Mouse (Mus musculus) CH12.LX (cell line): ENCODE measurements around the gene Erh. TPM values are rescaled to one million over a fixed set of nuclear protein-coding genes. Genes with fewer than 3 reads are reported as not detected.

Experiments
- DNase-seq: peaks from one replicate; pipeline ENCODE4 v3.0.0-alpha.2; 2013; ENCODE audit errors: extremely low read depth
- H3K27ac ChIP-seq: 2 replicates; pipeline ENCODE4 v1.5.1; 2012; ENCODE audit warnings: low read depth, mild to moderate bottlenecking, control low read depth, moderate library complexity; ENCODE audit not compliant: insufficient read depth
- H3K27me3 ChIP-seq: replicated peaks from 2 replicates; pipeline ENCODE3; 2012; ENCODE audit warnings: inconsistent platforms
- H3K36me3 ChIP-seq, 2 experiments: replicated peaks in 1 of 2; 2 replicates each; pipeline versions ENCODE3 to v1.6.1; 2012; ENCODE audit warnings: inconsistent platforms in 1 of 2, low read length in 1 of 2, mild to moderate bottlenecking in 1 of 2, mixed read lengths in 1 of 2, moderate library complexity in 1 of 2; ENCODE audit not compliant: control insufficient read depth in 1 of 2, insufficient read depth in 1 of 2
- H3K4me1 ChIP-seq, 2 experiments: 2 replicates each; pipeline ENCODE4 v1.6.1; 2012; ENCODE audit warnings: inconsistent platforms in 1 of 2, moderate library complexity in 1 of 2; ENCODE audit not compliant: insufficient read depth in 2 of 2, control insufficient read depth in 1 of 2
- H3K4me2 ChIP-seq: 2 replicates; pipeline ENCODE4 v1.6.1; 2012; ENCODE audit warnings: low read depth, mild to moderate bottlenecking, control low read depth; ENCODE audit not compliant: poor library complexity, insufficient read depth, severe bottlenecking
- H3K4me3 ChIP-seq, 3 experiments: fragments of 150-350 bp in 1 of 3; sonication (generic) in 1 of 3; replicated peaks in 1 of 3; 2 replicates each; pipeline versions ENCODE3 to v1.5.1; 2011 to 2012; ENCODE audit warnings: low read depth in 2 of 3, low read length in 2 of 3, mild to moderate bottlenecking in 2 of 3, moderate library complexity in 2 of 3, control low read depth in 1 of 3, improper control_type of control experiment in 1 of 3, inconsistent platforms in 1 of 3, mixed read lengths in 1 of 3; ENCODE audit not compliant: poor library complexity in 1 of 3
- H3K79me2 ChIP-seq: replicated peaks from 2 replicates; pipeline ENCODE4 v1.6.1; 2012; ENCODE audit warnings: mild to moderate bottlenecking, moderate library complexity; ENCODE audit not compliant: control insufficient read depth, poor library complexity, insufficient read depth, severe bottlenecking; ENCODE audit errors: extremely low read depth
- H3K9ac ChIP-seq: 2 replicates; pipeline ENCODE4 v1.6.1; 2012; ENCODE audit warnings: low read depth, mild to moderate bottlenecking, control low read depth, moderate library complexity; ENCODE audit not compliant: insufficient read depth
- H3K9me3 ChIP-seq: replicated peaks from 2 replicates; pipeline ENCODE3; 2012; ENCODE audit warnings: low read length, inconsistent platforms, mixed read lengths
- CHD1 ChIP-seq: IDR thresholded peaks from 2 replicates; pipeline ENCODE4 v1.6.1; 2012; ENCODE audit warnings: low read depth, low read length, improper control_type of control experiment, inconsistent platforms
- CHD2 ChIP-seq: IDR thresholded peaks from 2 replicates; pipeline ENCODE4 v1.6.1; 2011; ENCODE audit warnings: low read length, improper control_type of control experiment
- E2F4 ChIP-seq: IDR thresholded peaks from 2 replicates; pipeline ENCODE4 v1.6.1; 2011; ENCODE audit warnings: low read depth, low read length, improper control_type of control experiment; ENCODE audit not compliant: insufficient replicate concordance
- ETS1 ChIP-seq: conservative IDR thresholded peaks from 2 replicates; pipeline ENCODE4 v1.6.1; 2012; ENCODE audit warnings: low read depth, mild to moderate bottlenecking, inconsistent platforms, low read length, improper control_type of control experiment, moderate library complexity
- KAT2A ChIP-seq: IDR thresholded peaks from 2 replicates; pipeline ENCODE4 v1.6.1; 2012; ENCODE audit warnings: low read length, improper control_type of control experiment, inconsistent platforms; ENCODE audit not compliant: insufficient replicate concordance
- MAX ChIP-seq: IDR thresholded peaks from 2 replicates; pipeline ENCODE4 v1.6.1; 2011; ENCODE audit warnings: low read length, improper control_type of control experiment
- MAZ ChIP-seq: IDR thresholded peaks from 2 replicates; pipeline ENCODE4 v1.6.1; 2012; ENCODE audit warnings: low read depth, mild to moderate bottlenecking, inconsistent platforms, low read length, improper control_type of control experiment, moderate library complexity
- MEF2A ChIP-seq: IDR thresholded peaks from 2 replicates; pipeline ENCODE4 v1.6.1; 2014; ENCODE audit warnings: low read depth, mild to moderate bottlenecking, inconsistent platforms, low read length, improper control_type of control experiment, borderline replicate concordance
- MXI1 ChIP-seq: IDR thresholded peaks from 2 replicates; pipeline ENCODE4 v1.6.1; 2011; ENCODE audit warnings: mild to moderate bottlenecking, low read depth, low read length, improper control_type of control experiment
- MYC ChIP-seq: IDR thresholded peaks from 2 replicates; pipeline ENCODE4 v1.6.1; 2011; ENCODE audit warnings: low read depth, mild to moderate bottlenecking, improper control_type of control experiment, low read length
- NRF1 ChIP-seq: IDR thresholded peaks from 2 replicates; pipeline ENCODE4 v1.6.1; 2014; ENCODE audit warnings: low read depth, mild to moderate bottlenecking, inconsistent platforms, low read length, improper control_type of control experiment, moderate library complexity
- PAX5 ChIP-seq: IDR thresholded peaks from 2 replicates; pipeline ENCODE4 v1.6.1; 2012; ENCODE audit warnings: low read length, inconsistent platforms, mixed read lengths
- POLR2A ChIP-seq: IDR thresholded peaks from 2 replicates; pipeline ENCODE4 v1.6.1; 2011; ENCODE audit warnings: low read depth, mild to moderate bottlenecking, improper control_type of control experiment, low read length
- RCOR1 ChIP-seq: conservative IDR thresholded peaks from 2 replicates; pipeline ENCODE4 v1.6.1; 2012; ENCODE audit warnings: low read depth, mild to moderate bottlenecking, inconsistent platforms, low read length, improper control_type of control experiment
- SIN3A ChIP-seq: IDR thresholded peaks from 2 replicates; pipeline ENCODE4 v1.6.1; 2012; ENCODE audit warnings: low read length, improper control_type of control experiment, inconsistent platforms
- TBP ChIP-seq: conservative IDR thresholded peaks from 2 replicates; pipeline ENCODE4 v1.6.1; 2011; ENCODE audit warnings: low read depth, low read length, improper control_type of control experiment
- USF1 ChIP-seq: IDR thresholded peaks from 2 replicates; pipeline ENCODE4 v1.6.1; 2014; ENCODE audit warnings: low read depth, mild to moderate bottlenecking, inconsistent platforms, low read length, improper control_type of control experiment
- USF2 ChIP-seq: conservative IDR thresholded peaks from 2 replicates; pipeline ENCODE4 v1.6.1; 2011; ENCODE audit warnings: low read depth, low read length, improper control_type of control experiment
- ZKSCAN1 ChIP-seq: IDR thresholded peaks from 2 replicates; pipeline ENCODE4 v1.6.1; 2012; ENCODE audit warnings: low read depth, inconsistent platforms, low read length, improper control_type of control experiment, borderline replicate concordance
- ZNF384 ChIP-seq: IDR thresholded peaks from 2 replicates; pipeline ENCODE4 v1.6.1; 2012; ENCODE audit warnings: low read depth, low read length, improper control_type of control experiment, inconsistent platforms
- dilution Hi-C: fragments of 300-500 bp; cut with MboI; formaldehyde crosslinking; loops from 2 replicates; pipeline ENCODE4 v1.14.3; 2020; ENCODE audit warnings: low sequenced_read_pairs; ENCODE audit not compliant: extremely low pct_unique_long_range_greater_than_20kb, extremely low pct_ligation_motif_present
- in situ Hi-C: fragments of 300-500 bp; cut with MboI; formaldehyde crosslinking; loops from 3 replicates; pipeline ENCODE4 v1.14.3; 2019; ENCODE audit warnings: low sequenced_read_pairs, low pct_ligation_motif_present, low pct_unique_long_range_greater_than_20kb, mixed read lengths
- polyA plus RNA-seq: library from polyadenylated mRNA; unstranded; fragments of >175 nt; gene quantifications from 2 replicates; pipeline ENCODE4 v1.2.1, GENCODE M21; 2012; ENCODE audit warnings: low read depth; ENCODE audit not compliant: insufficient read length
- total RNA-seq, 2 experiments: library from RNA; depleted of rRNA; stranded (reverse); fragments of 300-350 nt in 1 of 2; fragments of >200 nt in 1 of 2; gene quantifications; 2 replicates each; pipeline ENCODE4 v1.2.3; 2012 to 2014

The Erh gene
- total and polyA plus RNA-seq, 3 experiments, result 227 to 315 (median 229) TPM

DNA sequence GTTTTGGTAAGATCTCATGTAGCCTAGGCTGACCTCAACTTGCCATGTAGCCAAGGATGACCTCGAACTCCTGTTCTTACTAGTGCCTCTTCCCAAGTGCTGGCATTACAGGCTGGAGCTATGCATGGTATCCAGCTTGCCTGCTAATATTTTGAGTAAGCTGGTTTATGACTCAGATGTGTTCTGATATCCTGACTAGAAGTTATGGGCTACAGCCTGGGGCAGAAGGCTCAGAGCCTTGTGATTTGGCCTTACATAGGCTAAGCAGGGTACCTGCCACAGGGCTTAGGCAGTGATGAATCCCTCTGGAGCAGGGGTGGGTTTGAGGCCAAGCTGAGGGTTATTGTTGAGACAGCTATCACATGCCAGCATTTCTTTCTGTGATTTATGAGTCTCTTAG lies 35.6 kb downstream of the Erh start:
- Histone ChIP-seq H3K9ac (no peak overlapping the region), H3K9me3 (no peaks in the 10 kb centered on the region), H3K4me2 (no peak overlapping the region), H3K79me2 (no peaks in the 10 kb centered on the region), H3K4me3 (no peak overlapping the region), H3K4me1 (no peaks in the 10 kb centered on the region; a peak in 1 of 4 replicates), H3K27me3 (no peaks in the 10 kb centered on the region), H3K36me3 (no peaks in the 10 kb centered on the region), H3K27ac (no peak overlapping the region)
- dilution Hi-C loops, result no loop called here
- TF ChIP-seq MAZ (no peak), ZNF384 (no peak), POLR2A (no peak), USF1 (no peak), MAX (no peak), PAX5 (no peak), E2F4 (no peak), TBP (no peak), SIN3A (no peak), ETS1 (no peak), ZKSCAN1 (no peak), RCOR1 (no peak), MXI1 (no peak)
- in situ Hi-C loops, result no loop called here
- no peak for DNase-seq

GRCm38 (mm10) chr12:80604218-80604617 lies 39.9 kb downstream of the Erh start:
- no peak overlapping the region for H3K4me2 ChIP-seq
- H3K9me3 ChIP-seq, result no peaks in the 10 kb centered on the region
- no peaks in the 10 kb centered on the region for H3K36me3 ChIP-seq
- no peak overlapping the region for H3K4me3 ChIP-seq
- dilution Hi-C loops, result no loop called here
- H3K9ac ChIP-seq, result no peak overlapping the region
- H3K27ac ChIP-seq, result no peak overlapping the region
- no peaks in the 10 kb centered on the region for H3K79me2 ChIP-seq
- DNase-seq, result no peak
- H3K4me1 ChIP-seq, result no peaks in the 10 kb centered on the region; a peak in 1 of 4 replicates
- peaks cover 2% of the 10 kb centered on the region for H3K27me3 ChIP-seq
- in situ Hi-C loops, result no loop called here
- TF ChIP-seq KAT2A, result no peak
- no peak for TF ChIP-seq MYC

DNA sequence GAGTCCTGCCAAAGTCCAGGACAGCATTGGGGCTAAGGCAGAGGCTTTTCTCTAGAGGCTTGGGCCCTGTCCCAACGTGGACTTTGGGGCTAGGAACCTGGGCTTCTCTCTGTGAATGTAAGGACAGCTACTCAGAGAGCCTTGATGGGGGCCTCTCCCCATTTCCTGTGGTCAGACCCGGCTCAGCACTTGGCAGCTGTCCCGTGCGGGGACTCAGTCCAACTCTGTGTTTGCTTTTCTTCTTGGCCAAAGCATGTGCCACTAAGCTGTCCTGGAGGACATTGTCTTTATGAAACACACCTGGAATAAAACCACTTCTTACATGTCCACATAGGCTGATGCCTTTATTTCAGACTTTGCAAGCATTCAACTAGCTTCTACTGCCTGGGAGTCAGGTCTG lies 40.6 kb downstream of the Erh start:
- no peak overlapping the region for H3K4me3 ChIP-seq
- H3K9me3 ChIP-seq, result no peaks in the 10 kb centered on the region
- peaks cover 2% of the 10 kb centered on the region for H3K27me3 ChIP-seq
- dilution Hi-C loops, result no loop called here
- no peaks in the 10 kb centered on the region for H3K36me3 ChIP-seq
- no peak overlapping the region for H3K27ac ChIP-seq
- no peaks in the 10 kb centered on the region for H3K79me2 ChIP-seq
- TF ChIP-seq CHD2, result no peak
- TF ChIP-seq MAX, result no peak
- no peak for TF ChIP-seq NRF1
- TF ChIP-seq MEF2A, result no peak
- no peak for TF ChIP-seq USF2
- TF ChIP-seq CHD1, result no peak
- in situ Hi-C loops, result no loop called here
- DNase-seq, result no peak
- no peak overlapping the region for H3K4me2 ChIP-seq
- no peak overlapping the region for H3K9ac ChIP-seq
- H3K4me1 ChIP-seq, result no peaks in the 10 kb centered on the region; a peak in 1 of 4 replicates
